Mouse (Mus musculus) brain, adult 10 weeks (tissue): ENCODE measurements around the gene Vmn2r48. TPM values are rescaled to one million over a fixed set of nuclear protein-coding genes. Genes with fewer than 3 reads are reported as not detected.

Source experiments
- polyA plus RNA-seq: library from polyadenylated mRNA; stranded (reverse); fragments of 350-450 nt; fragmentation: Illumina TruSeq; extraction: RNeasy Lipid Tissue Mini Kit (QIAGEN cat#74804); gene quantifications from one replicate; pipeline ENCODE4 v1.2.3, GENCODE M21; 2015; ENCODE audit warnings: low read depth, low replicate concordance

The Vmn2r48 gene
- not detected for polyA plus RNA-seq

GRCm38 (mm10) chr7:9953485-9953884, at the start of gene Vmn2r48:
Gene Vmn2r48, minus strand, starts transcription at chr7:9953585.

GRCm38 (mm10) chr7:9992157-9992556, 38.8 kb upstream of the Vmn2r48 start, which contains the start of gene Vmn2r49:
Gene Vmn2r49, minus strand, starts transcription at chr7:9992257.

Other genes with a start within 250 kb of the Vmn2r48 start
- gene Vmn2r46, start 183.0 kb downstream of the Vmn2r48 start, polyA plus RNA-seq, result not detected
- gene Vmn2r47, start 112.3 kb downstream of the Vmn2r48 start, polyA plus RNA-seq, result not detected
- not detected for gene Vmn2r49, start 38.7 kb upstream of the Vmn2r48 start, polyA plus RNA-seq
- not detected for gene Vmn2r50, start 99.7 kb upstream of the Vmn2r48 start, polyA plus RNA-seq
- gene Vmn2r51, start 152.2 kb upstream of the Vmn2r48 start, polyA plus RNA-seq, result not detected
- gene Vmn2r52, start 223.0 kb upstream of the Vmn2r48 start, polyA plus RNA-seq, result not detected